9 mouse cellular contexts compared by ENCODE assay signal in genomic region chr2:28621664-28622171, GRCm38 (mm10). TPM values are rescaled to one million over a fixed set of nuclear protein-coding genes. Genes with fewer than 3 reads are reported as not detected.
A peak's percentile ranks its signal among the peaks of the same experiment; 100 is the strongest.
DNase-seq lines count a peak whose midpoint lies in the region; ATAC-seq lines count a peak whose summit lies in the region.
"Had no signal": no experiment of that assay in that cellular context is flagged by ENCODE, and none has a peak within 500 bp of the region (broad histone marks: within the 10 kb centered on the region; RNA-seq: fewer than 3 reads in every experiment).

Gene Gfi1b (minus strand): TSS chr2:28621982.

- H3K36me3 ChIP-seq in heart, embryonic 14.5 days (ENCODE audit: control insufficient read depth, insufficient read depth, low read length) = no peaks in the 10 kb centered on the region

- 4% methylated on average over 16 of the region's 16 CpGs for WGBS in heart, embryonic 14.5 days

- peaks cover 16% of the 10 kb centered on the region for H3K27me3 ChIP-seq in heart, embryonic 14.5 days (ENCODE audit: control insufficient read depth, insufficient read depth, low read length)

- peak; percentile 34 for DNase-seq in adrenal gland, postnatal 10 days
- no peak for DNase-seq in adrenal gland, postnatal 25 days
- peak; percentile 96 for DNase-seq in A20 (ENCODE audit: low read depth, low spot score)
- DNase-seq in lung, postnatal 36 days = peak; percentile 27
- no peak for DNase-seq in frontal cortex, postnatal 25 days (ENCODE audit: low spot score in 2 of 2)
- no peak for DNase-seq in ovary, adult 18-20 months (ENCODE audit: low spot score)
- no peak for DNase-seq in frontal cortex, postnatal 14 days (ENCODE audit: low spot score in 2 of 2)

- no peak within 1 kb of the TSS for H3K4me3 ChIP-seq in heart, embryonic 14.5 days (ENCODE audit: control insufficient read depth in 1 of 2, insufficient read depth in 1 of 2, low read depth in 1 of 2, low read length in 2 of 2)

- no peak for ATAC-seq in heart, embryonic 14.5 days (ENCODE audit: insufficient number of reproducible peaks, insufficient read depth, low FRiP score, low read depth)

- H3K9ac ChIP-seq in heart, embryonic 14.5 days (ENCODE audit: low read length) = no peak within 1 kb of the TSS

- H3K4me2 ChIP-seq in heart, embryonic 14.5 days (ENCODE audit: low read length) = 0 out of 2 replicates have a peak within 1 kb of the TSS, but pooled peaks have one; percentile 4

- peaks cover 6 to 8% of the 10 kb centered on the region in 2 experiments; a peak in 2 of 4 replicates for H3K4me1 ChIP-seq in heart, embryonic 14.5 days (ENCODE audit: control insufficient read depth in 2 of 2, insufficient read depth in 2 of 2, low read length in 2 of 2)

- H3K27ac ChIP-seq in heart, embryonic 14.5 days (replicated peaks in 1 of 2; ENCODE audit: control insufficient read depth in 1 of 2, insufficient read depth in 1 of 2, low read depth in 2 of 2, low read length in 2 of 2) = no peak within 1 kb of the TSS

- H3K9me3 ChIP-seq in heart, embryonic 14.5 days (ENCODE audit: control insufficient read depth, low read length) = peaks cover 3% of the 10 kb centered on the region; the same call in 1 of the 2 replicates

RNA-seq across cellular contexts. Expression of gene Gfi1b, which starts in this region (rescaled TPM):
- total RNA-seq in adrenal gland, postnatal 10 days (2021) = 1 to 10 TPM in 1 of 2 experiments, under 1 TPM in 1; 0.66 to 4.4 TPM
- not detected in 2 replicates for total RNA-seq in adrenal gland, postnatal 25 days (2021)
- polyA plus RNA-seq in heart, embryonic 14.5 days (2014; fragmentation: Nextera tagmentation; extraction: Ambion mirVana) = 0.23 and 0.43 TPM in 2 replicates
- total RNA-seq: heart, postnatal 36 days had no signal

Comparison
In these comparisons a context has a peak if more than half of its experiments do, and no peak if none do; other contexts are left out.
1. DNase-seq: peak in adrenal gland, postnatal 10 days (single experiment), A20 (single experiment) and lung, postnatal 36 days (single experiment); none in adrenal gland, postnatal 25 days (single experiment), frontal cortex, postnatal 25 days (0 of 2), ovary, adult 18-20 months (single experiment) and frontal cortex, postnatal 14 days (0 of 2).